In genomic region chr9:29410284-29410683, GRCm38 (mm10) we compare ENCODE assay signal across 12 mouse cellular contexts.
DNase-seq lines count a peak whose midpoint lies in the region; ATAC-seq lines count a peak whose summit lies in the region.
"Had no signal": no experiment of that assay in that cellular context is flagged by ENCODE, and none has a peak within 500 bp of the region (broad histone marks: within the 10 kb centered on the region; RNA-seq: fewer than 3 reads in every experiment).

No protein-coding gene starts in this region.

- no peak for ATAC-seq in embryonic facial prominence, embryonic 12.5 days (ENCODE audit: insufficient number of reproducible peaks, insufficient read depth, low FRiP score, low TSS enrichment)
- no peak for ATAC-seq in kidney, embryonic 16.5 days (ENCODE audit: low FRiP score, low TSS enrichment)
- no peak for ATAC-seq in forebrain, embryonic 15.5 days (replicated peaks)
- ATAC-seq in midbrain, embryonic 15.5 days (replicated peaks): no peak
- ATAC-seq in inflammation-experienced regulatory T-cells, adult 6 months: no peak
- ATAC-seq: liver, embryonic 12.5 days had no signal

- peak overlapping the region; percentile 90; the same call in 1 of the 2 replicates for H3K4me2 ChIP-seq in embryonic facial prominence, embryonic 12.5 days (replicated peaks)
- H3K4me2 ChIP-seq in kidney, embryonic 16.5 days (replicated peaks; ENCODE audit: low read depth, low read length): peak overlapping the region; percentile 98
- peak overlapping the region; percentile 97 for H3K4me2 ChIP-seq in forebrain, embryonic 15.5 days (replicated peaks)
- peak overlapping the region; percentile 85 for H3K4me2 ChIP-seq in midbrain, embryonic 15.5 days
- H3K4me2 ChIP-seq: liver, embryonic 12.5 days had no signal

- H3K9ac ChIP-seq in embryonic facial prominence, embryonic 12.5 days: no peak overlapping the region
- H3K9ac ChIP-seq in kidney, embryonic 16.5 days (replicated peaks; ENCODE audit: low read length): no peak overlapping the region
- H3K9ac ChIP-seq in forebrain, embryonic 15.5 days (replicated peaks): no peak overlapping the region
- peak overlapping the region; percentile 60; the same call in 1 of the 2 replicates for H3K9ac ChIP-seq in midbrain, embryonic 15.5 days
- H3K9ac ChIP-seq: liver, embryonic 12.5 days had no signal

- H3K27ac ChIP-seq in embryonic facial prominence, embryonic 12.5 days: no peak overlapping the region
- no peak overlapping the region for H3K27ac ChIP-seq in embryonic facial prominence, embryonic 10.5 days (replicated peaks)
- H3K27ac ChIP-seq in kidney, embryonic 16.5 days (ENCODE audit: low read length): no peak overlapping the region
- no peak overlapping the region for H3K27ac ChIP-seq in forebrain, embryonic 15.5 days (replicated peaks)
- no peak overlapping the region for H3K27ac ChIP-seq in midbrain, embryonic 15.5 days
- H3K27ac ChIP-seq: liver, embryonic 12.5 days had no signal

- H3K27me3 ChIP-seq in embryonic facial prominence, embryonic 12.5 days: peaks cover 24% of the 10 kb centered on the region
- H3K27me3 ChIP-seq in embryonic facial prominence, embryonic 10.5 days (replicated peaks; ENCODE audit: low read depth, poor library complexity, severe bottlenecking): peaks cover 59% of the 10 kb centered on the region
- peaks cover 15% of the 10 kb centered on the region for H3K27me3 ChIP-seq in kidney, embryonic 16.5 days (ENCODE audit: insufficient read depth, low read length)
- H3K27me3 ChIP-seq in forebrain, embryonic 15.5 days: 0 out of 2 replicates have a peak, but pooled peaks cover 11% of the 10 kb centered on the region
- no peaks in the 10 kb centered on the region for H3K27me3 ChIP-seq in midbrain, embryonic 15.5 days (replicated peaks)

- no peak for DNase-seq in embryonic facial prominence, embryonic 10.5 days (ENCODE audit: low spot score)
- no peak for DNase-seq in kidney, adult 11 months
- no peak for DNase-seq in adrenal gland, adult 18-20 months (ENCODE audit: low spot score in 2 of 2)
- DNase-seq: adrenal gland, postnatal 14 days; layer of hippocampus, adult 9-11 months; retina, postnatal 1 day had no signal

- 77% methylated on average over 6 of the region's 6 CpGs for WGBS in embryonic facial prominence, embryonic 12.5 days
- WGBS in embryonic facial prominence, embryonic 10.5 days: 83% methylated on average over 6 of the region's 6 CpGs
- 64% methylated on average over 6 of the region's 6 CpGs for WGBS in kidney, embryonic 16.5 days
- WGBS in forebrain, embryonic 15.5 days: 84% methylated on average over 6 of the region's 6 CpGs
- 79% methylated on average over 6 of the region's 6 CpGs for WGBS in midbrain, embryonic 15.5 days

- no peaks in the 10 kb centered on the region for H3K9me3 ChIP-seq in embryonic facial prominence, embryonic 12.5 days
- no peaks in the 10 kb centered on the region for H3K9me3 ChIP-seq in embryonic facial prominence, embryonic 10.5 days
- no peaks in the 10 kb centered on the region for H3K9me3 ChIP-seq in kidney, embryonic 16.5 days (ENCODE audit: low read length)
- H3K9me3 ChIP-seq in forebrain, embryonic 15.5 days: no peaks in the 10 kb centered on the region
- H3K9me3 ChIP-seq in midbrain, embryonic 15.5 days: no peaks in the 10 kb centered on the region
- H3K9me3 ChIP-seq: liver, embryonic 12.5 days had no signal

- no peaks in the 10 kb centered on the region for H3K36me3 ChIP-seq in embryonic facial prominence, embryonic 12.5 days
- no peaks in the 10 kb centered on the region for H3K36me3 ChIP-seq in embryonic facial prominence, embryonic 10.5 days (replicated peaks)
- H3K36me3 ChIP-seq in kidney, embryonic 16.5 days (ENCODE audit: insufficient read depth, low read length): no peaks in the 10 kb centered on the region
- H3K36me3 ChIP-seq in forebrain, embryonic 15.5 days: no peaks in the 10 kb centered on the region
- H3K36me3 ChIP-seq in midbrain, embryonic 15.5 days (replicated peaks): no peaks in the 10 kb centered on the region
- H3K36me3 ChIP-seq: liver, embryonic 12.5 days had no signal

- no peak overlapping the region for H3K4me3 ChIP-seq in embryonic facial prominence, embryonic 12.5 days
- no peak overlapping the region for H3K4me3 ChIP-seq in embryonic facial prominence, embryonic 10.5 days
- peak overlapping the region; percentile 66 for H3K4me3 ChIP-seq in kidney, embryonic 16.5 days (ENCODE audit: low read length)
- H3K4me3 ChIP-seq in forebrain, embryonic 15.5 days: peak overlapping the region; percentile 61
- peak overlapping the region; percentile 51 for H3K4me3 ChIP-seq in midbrain, embryonic 15.5 days
- H3K4me3 ChIP-seq: liver, embryonic 12.5 days had no signal

- peaks cover 6% of the 10 kb centered on the region; the same call in 1 of the 2 replicates for H3K4me1 ChIP-seq in embryonic facial prominence, embryonic 12.5 days
- peaks cover 17% of the 10 kb centered on the region for H3K4me1 ChIP-seq in embryonic facial prominence, embryonic 10.5 days
- H3K4me1 ChIP-seq in kidney, embryonic 16.5 days (ENCODE audit: insufficient read depth, low read length): peaks cover 14% of the 10 kb centered on the region
- H3K4me1 ChIP-seq in forebrain, embryonic 15.5 days: peaks cover 20% of the 10 kb centered on the region
- H3K4me1 ChIP-seq in midbrain, embryonic 15.5 days: peaks cover 26% of the 10 kb centered on the region
- H3K4me1 ChIP-seq: liver, embryonic 12.5 days had no signal

Comparison
In these comparisons a context has a peak if more than half of its experiments do, and no peak if none do; other contexts are left out.
1. H3K4me3 ChIP-seq: peak in kidney, embryonic 16.5 days (single experiment), forebrain, embryonic 15.5 days (single experiment) and midbrain, embryonic 15.5 days (single experiment); none in embryonic facial prominence, embryonic 12.5 days (single experiment) and embryonic facial prominence, embryonic 10.5 days (single experiment).
2. Peak in every context shown above with its lines, with median percentiles within 50 percentile points of each other: H3K4me2 ChIP-seq.